Mouse (Mus musculus): ENCODE results near the gene Mgrn1. TPM values are rescaled to one million over a fixed set of nuclear protein-coding genes. Genes with fewer than 3 reads are reported as not detected.

Gene Mgrn1
- polyA plus RNA-seq, 1 experiment from 2014 or later: 79.3 TPM

DNA sequence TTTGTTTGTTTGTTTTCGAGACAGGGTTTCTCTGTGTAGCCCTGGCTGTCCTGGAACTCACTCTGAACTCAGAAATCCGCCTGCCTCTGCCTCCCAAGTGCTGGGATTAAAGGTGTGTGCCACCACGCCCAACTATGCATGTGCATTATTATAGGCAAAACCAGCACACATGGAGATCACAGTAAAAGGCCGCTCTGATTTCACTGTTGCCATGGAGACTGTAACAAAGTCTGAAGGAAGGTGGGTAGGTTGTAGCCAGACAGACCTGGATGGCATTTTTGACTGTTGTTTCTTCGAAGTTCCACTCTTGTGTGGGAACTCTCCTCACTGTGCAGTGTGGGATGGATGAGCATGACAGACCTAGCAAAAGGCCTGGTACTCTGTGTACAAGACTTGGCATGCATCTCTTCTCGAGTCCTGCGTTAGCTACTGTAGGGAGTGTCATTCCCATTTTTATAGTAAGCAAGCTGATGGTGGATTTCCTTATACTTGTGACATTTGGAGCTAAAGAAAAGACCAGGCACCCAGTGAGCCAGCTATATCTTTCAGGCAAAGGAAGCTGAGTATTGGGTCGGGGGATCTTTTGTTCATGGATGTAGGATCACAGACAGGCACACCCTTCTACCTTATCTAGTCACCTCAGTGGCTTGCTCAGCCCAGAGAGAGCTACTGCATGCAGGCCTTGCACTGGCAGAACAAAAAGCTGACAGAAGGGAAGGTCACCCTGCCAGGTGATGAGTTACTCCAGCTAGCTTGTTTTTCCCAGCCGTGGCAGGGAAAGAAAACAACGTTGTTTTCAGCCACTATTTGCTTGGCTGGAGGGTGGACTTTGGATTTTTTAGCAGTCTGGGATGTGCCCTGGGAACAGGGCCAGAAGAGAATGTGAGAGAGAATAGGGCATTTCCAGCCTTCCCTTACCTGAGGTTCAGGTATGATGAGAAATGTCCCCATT is 4.4 kb upstream of the Mgrn1 start:
- Histone ChIP-seq H3K9ac (ENCODE audit: low read length) (no peak overlapping the region), H3K36me3 (ENCODE audit: control insufficient read depth, insufficient read depth, low read length) (no peaks in the 10 kb centered on the region), H3K4me3 (ENCODE audit: low read depth, low read length) (peak overlapping the region; percentile 86), H3K27ac (replicated peaks; ENCODE audit: low read depth, low read length) (no peak overlapping the region), H3K27me3 (ENCODE audit: control insufficient read depth, insufficient read depth, low read length) (no peaks in the 10 kb centered on the region), H3K9me3 (ENCODE audit: control insufficient read depth, low read length) (no peaks in the 10 kb centered on the region), H3K4me2 (ENCODE audit: low read depth, severe bottlenecking) (peak overlapping the region; percentile 77), H3K4me1 (ENCODE audit: control insufficient read depth, insufficient read depth, low read length) (peaks cover 17% of the 10 kb centered on the region)
- ATAC-seq (ENCODE audit: insufficient number of reproducible peaks, low FRiP score, low TSS enrichment, low read depth) (no peak), DNase-seq (ENCODE audit: low spot score) (peak; percentile 36)
- WGBS: 79% methylated on average over 10 of the region's 10 CpGs

DNA sequence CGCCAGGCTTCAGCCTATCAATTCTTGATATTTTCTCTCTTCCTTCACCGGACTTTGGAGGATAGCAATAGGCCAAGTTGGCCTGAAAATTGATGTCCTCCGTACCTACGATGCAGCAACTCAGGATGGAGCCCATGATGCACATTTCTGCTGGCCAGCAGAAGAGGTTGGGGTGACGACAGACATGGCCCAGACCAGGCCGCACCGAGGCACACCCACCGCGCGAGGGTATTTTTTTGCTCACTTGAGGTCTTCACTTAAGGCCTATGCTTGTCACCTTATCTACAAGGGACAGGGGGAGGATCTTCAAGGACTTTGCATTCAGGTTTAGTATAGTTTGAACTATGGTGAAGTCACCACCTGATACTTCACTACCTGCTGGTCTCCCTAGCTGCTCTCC is 1.1 kb upstream of the Mgrn1 start:
- no peak overlapping the region for H3K27ac ChIP-seq (replicated peaks; ENCODE audit: low read depth, low read length)
- WGBS: 88% methylated on average over 10 of the region's 10 CpGs
- H3K4me3 ChIP-seq (ENCODE audit: low read depth, low read length): no peak overlapping the region
- peak overlapping the region; percentile 77; the same call in 1 of the 2 replicates for H3K4me2 ChIP-seq (ENCODE audit: low read depth, severe bottlenecking)
- H3K36me3 ChIP-seq (ENCODE audit: control insufficient read depth, insufficient read depth, low read length): no peaks in the 10 kb centered on the region
- ATAC-seq (ENCODE audit: insufficient number of reproducible peaks, low FRiP score, low TSS enrichment, low read depth) (no peak), DNase-seq (ENCODE audit: low spot score) (no peak)
- H3K27me3 ChIP-seq (ENCODE audit: control insufficient read depth, insufficient read depth, low read length): no peaks in the 10 kb centered on the region
- H3K4me1 ChIP-seq (ENCODE audit: control insufficient read depth, insufficient read depth, low read length): peaks cover 10% of the 10 kb centered on the region
- H3K9me3 ChIP-seq (ENCODE audit: control insufficient read depth, low read length): no peaks in the 10 kb centered on the region
- no peak overlapping the region for H3K9ac ChIP-seq (ENCODE audit: low read length)

DNA sequence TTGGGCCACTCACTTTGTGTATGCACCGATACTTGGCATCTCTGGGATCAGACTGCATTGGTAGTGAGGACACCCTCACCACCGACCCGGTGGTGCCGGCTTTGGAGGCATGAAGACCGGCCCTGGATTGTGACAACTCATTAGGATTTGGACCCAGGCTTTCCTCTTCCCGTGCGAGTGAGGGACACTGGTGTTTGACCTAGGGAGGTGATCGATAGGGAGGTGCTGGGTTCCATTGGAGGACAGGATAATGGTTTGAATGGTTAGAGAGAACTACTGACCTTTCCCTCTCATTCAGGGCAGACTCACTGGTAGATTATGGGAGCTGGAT is 606 bp downstream of the Mgrn1 start:
- WGBS: 1% methylated on average over 8 of the region's 8 CpGs
- no peak for ATAC-seq (ENCODE audit: insufficient number of reproducible peaks, low FRiP score, low TSS enrichment, low read depth)
- DNase-seq (ENCODE audit: low spot score): no peak
- H3K36me3 ChIP-seq (ENCODE audit: control insufficient read depth, insufficient read depth, low read length): no peaks in the 10 kb centered on the region
- H3K9ac ChIP-seq (ENCODE audit: low read length): peak overlapping the region; percentile 84
- no peaks in the 10 kb centered on the region for H3K27me3 ChIP-seq (ENCODE audit: control insufficient read depth, insufficient read depth, low read length)
- H3K4me3 ChIP-seq (ENCODE audit: low read depth, low read length): peak overlapping the region; percentile 85
- H3K4me1 ChIP-seq (ENCODE audit: control insufficient read depth, insufficient read depth, low read length): peaks cover 10% of the 10 kb centered on the region
- peak overlapping the region; percentile 77 for H3K4me2 ChIP-seq (ENCODE audit: low read depth, severe bottlenecking)
- H3K27ac ChIP-seq (replicated peaks; ENCODE audit: low read depth, low read length): no peak overlapping the region
- no peaks in the 10 kb centered on the region for H3K9me3 ChIP-seq (ENCODE audit: control insufficient read depth, low read length)

DNA sequence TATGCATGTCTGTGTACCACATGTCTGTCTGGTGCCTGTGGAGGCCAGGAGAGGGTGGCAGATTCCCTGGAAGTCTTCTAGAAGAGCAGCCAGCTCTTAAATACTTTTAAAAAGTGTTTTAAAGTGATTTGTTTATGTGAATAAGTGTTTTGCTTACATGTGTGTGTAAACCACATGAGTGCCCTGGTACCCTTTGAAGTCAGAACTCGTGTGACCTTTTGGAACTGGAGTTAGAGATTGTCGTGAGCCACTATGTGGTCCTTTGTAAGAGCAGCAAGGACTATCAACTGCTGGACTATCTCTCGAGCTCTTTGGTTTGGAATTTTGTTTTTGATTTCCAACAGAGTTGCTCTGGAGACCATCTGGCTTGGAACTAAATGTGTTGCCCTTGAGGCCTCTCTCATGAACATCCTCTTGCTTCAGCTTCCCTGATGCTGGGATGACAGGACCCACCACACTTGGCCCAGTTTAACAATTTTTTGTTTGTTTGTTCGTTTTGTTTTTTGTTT is 4.2 kb downstream of the Mgrn1 start:
- H3K36me3 ChIP-seq (ENCODE audit: control insufficient read depth, insufficient read depth, low read length): no peaks in the 10 kb centered on the region
- H3K27ac ChIP-seq (replicated peaks; ENCODE audit: low read depth, low read length): no peak overlapping the region
- peaks cover 8% of the 10 kb centered on the region for H3K4me1 ChIP-seq (ENCODE audit: control insufficient read depth, insufficient read depth, low read length)
- H3K9ac ChIP-seq (ENCODE audit: low read length): no peak overlapping the region
- no peak for DNase-seq (ENCODE audit: low spot score)
- no peak for ATAC-seq (ENCODE audit: insufficient number of reproducible peaks, low FRiP score, low TSS enrichment, low read depth)
- 54% methylated on average over 4 of the region's 4 CpGs for WGBS
- no peaks in the 10 kb centered on the region for H3K27me3 ChIP-seq (ENCODE audit: control insufficient read depth, insufficient read depth, low read length)
- H3K4me3 ChIP-seq (ENCODE audit: low read depth, low read length): no peak overlapping the region
- no peak overlapping the region for H3K4me2 ChIP-seq (ENCODE audit: low read depth, severe bottlenecking)
- H3K9me3 ChIP-seq (ENCODE audit: control insufficient read depth, low read length): no peaks in the 10 kb centered on the region

DNA sequence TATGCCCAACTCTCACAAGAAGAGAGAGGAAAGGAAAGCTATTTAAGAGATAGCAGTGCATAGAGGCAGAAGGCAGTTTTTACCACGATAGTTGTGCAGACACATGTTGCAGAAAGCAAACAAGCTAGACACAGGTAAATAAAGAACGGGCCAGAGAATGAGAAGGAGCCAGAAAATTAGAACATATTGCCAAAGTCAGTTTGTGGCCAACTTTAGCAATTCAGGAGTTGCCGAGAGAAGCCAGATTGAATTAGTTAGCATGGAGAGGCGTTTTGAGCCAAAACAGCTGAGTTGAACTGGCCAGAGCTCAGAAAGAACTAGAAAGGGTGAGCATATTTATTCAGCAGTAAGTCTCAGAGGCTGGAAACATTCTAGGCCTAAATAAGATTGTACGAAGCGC is 6.1 kb downstream of the Mgrn1 start:
- no peak overlapping the region for H3K9ac ChIP-seq (ENCODE audit: low read length)
- WGBS: 87% methylated on average over 6 of the region's 6 CpGs
- H3K4me2 ChIP-seq (ENCODE audit: low read depth, severe bottlenecking): no peak overlapping the region
- H3K36me3 ChIP-seq (ENCODE audit: control insufficient read depth, insufficient read depth, low read length): no peaks in the 10 kb centered on the region
- H3K27me3 ChIP-seq (ENCODE audit: control insufficient read depth, insufficient read depth, low read length): no peaks in the 10 kb centered on the region
- no peak overlapping the region for H3K27ac ChIP-seq (replicated peaks; ENCODE audit: low read depth, low read length)
- ATAC-seq (ENCODE audit: insufficient number of reproducible peaks, low FRiP score, low TSS enrichment, low read depth) (no peak), DNase-seq (ENCODE audit: low spot score) (no peak)
- no peaks in the 10 kb centered on the region for H3K9me3 ChIP-seq (ENCODE audit: control insufficient read depth, low read length)
- H3K4me3 ChIP-seq (ENCODE audit: low read depth, low read length): no peak overlapping the region
- peaks cover 3% of the 10 kb centered on the region for H3K4me1 ChIP-seq (ENCODE audit: control insufficient read depth, insufficient read depth, low read length)

DNA sequence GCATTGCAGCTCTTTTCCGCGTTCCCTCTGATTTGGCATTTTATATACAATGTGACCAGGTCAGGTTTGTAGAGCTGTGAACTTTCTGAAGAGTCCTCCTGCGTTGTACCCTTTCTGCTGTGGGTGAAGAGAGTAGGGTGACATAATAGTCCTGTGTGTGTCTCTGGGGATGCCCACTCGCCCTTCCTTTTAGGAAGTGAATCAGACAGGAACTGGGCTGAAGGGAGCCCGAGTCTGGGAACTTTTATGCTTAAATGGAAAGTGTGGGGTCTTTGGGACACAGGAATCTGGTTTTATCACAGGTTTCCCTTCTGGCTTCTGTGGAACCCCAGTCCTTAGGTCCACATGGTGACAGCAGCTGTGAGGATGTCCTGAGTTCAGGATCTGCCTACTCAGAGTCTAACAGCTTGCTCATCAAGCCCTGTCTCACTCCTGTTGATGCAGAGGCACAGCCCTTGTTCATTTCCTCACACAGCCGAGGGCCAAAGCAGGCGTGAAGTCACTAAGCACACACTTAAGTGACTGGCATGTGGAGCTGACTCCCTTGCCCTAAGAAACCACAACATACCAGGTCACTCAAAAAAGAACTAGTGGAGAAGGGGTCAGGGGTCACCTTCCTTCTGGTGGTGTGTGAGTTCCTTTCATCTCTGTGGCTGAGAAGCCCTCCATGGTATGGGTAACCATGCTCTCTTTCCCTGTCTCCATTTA is 8.3 kb downstream of the Mgrn1 start:
- H3K4me2 ChIP-seq (ENCODE audit: low read depth, severe bottlenecking): no peak overlapping the region
- H3K27ac ChIP-seq (replicated peaks; ENCODE audit: low read depth, low read length): no peak overlapping the region
- no peaks in the 10 kb centered on the region for H3K27me3 ChIP-seq (ENCODE audit: control insufficient read depth, insufficient read depth, low read length)
- no peaks in the 10 kb centered on the region for H3K36me3 ChIP-seq (ENCODE audit: control insufficient read depth, insufficient read depth, low read length)
- H3K9me3 ChIP-seq (ENCODE audit: control insufficient read depth, low read length): no peaks in the 10 kb centered on the region
- H3K9ac ChIP-seq (ENCODE audit: low read length): no peak overlapping the region
- H3K4me1 ChIP-seq (ENCODE audit: control insufficient read depth, insufficient read depth, low read length): no peaks in the 10 kb centered on the region
- ATAC-seq (ENCODE audit: insufficient number of reproducible peaks, low FRiP score, low TSS enrichment, low read depth) (no peak), DNase-seq (ENCODE audit: low spot score) (no peak)
- no peak overlapping the region for H3K4me3 ChIP-seq (ENCODE audit: low read depth, low read length)
- WGBS: 84% methylated on average over 7 of the region's 7 CpGs

DNA sequence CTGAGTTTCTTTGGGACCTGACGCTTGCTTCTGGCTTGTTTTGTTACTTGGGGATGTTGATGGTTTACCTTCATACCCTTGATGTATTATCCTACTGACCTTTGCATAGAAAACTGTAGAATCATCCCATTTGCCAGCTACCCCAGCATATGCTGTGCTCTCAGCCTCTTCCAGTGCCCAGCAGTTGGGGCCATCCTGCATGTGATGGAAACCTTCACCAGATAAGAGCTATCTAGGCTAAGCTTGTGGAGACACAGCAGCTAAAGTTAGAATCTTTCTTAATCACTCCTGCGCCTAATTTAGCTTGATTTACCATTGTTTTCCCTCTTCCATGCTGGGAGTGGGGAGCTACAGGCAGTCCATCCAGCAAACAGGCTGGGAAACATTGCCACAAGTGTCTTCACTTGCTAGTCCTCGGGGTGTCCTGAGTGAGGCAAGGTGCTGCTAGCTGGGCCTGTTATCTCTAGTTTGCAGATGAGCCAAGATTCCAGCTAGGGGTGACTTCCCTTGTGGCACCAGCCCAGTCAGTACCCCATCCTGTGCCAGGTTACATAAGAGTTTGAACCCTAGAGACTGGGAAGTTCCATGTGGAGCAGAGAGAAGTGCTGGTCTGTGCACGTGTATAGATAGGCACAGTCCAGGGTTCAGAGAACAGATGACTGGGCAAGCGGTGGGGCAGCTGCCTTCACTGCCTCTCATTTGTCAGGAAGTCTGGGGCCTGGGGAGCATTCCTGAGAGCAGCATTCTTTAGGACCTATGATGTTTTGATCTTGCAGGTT is 10.4 kb downstream of the Mgrn1 start:
- Histone ChIP-seq H3K9me3 (ENCODE audit: control insufficient read depth, low read length) (no peaks in the 10 kb centered on the region), H3K27ac (replicated peaks; ENCODE audit: low read depth, low read length) (no peak overlapping the region), H3K36me3 (ENCODE audit: control insufficient read depth, insufficient read depth, low read length) (no peaks in the 10 kb centered on the region), H3K4me1 (ENCODE audit: control insufficient read depth, insufficient read depth, low read length) (no peaks in the 10 kb centered on the region), H3K4me2 (ENCODE audit: low read depth, severe bottlenecking) (no peak overlapping the region), H3K4me3 (ENCODE audit: low read depth, low read length) (no peak overlapping the region), H3K9ac (ENCODE audit: low read length) (no peak overlapping the region), H3K27me3 (ENCODE audit: control insufficient read depth, insufficient read depth, low read length) (no peaks in the 10 kb centered on the region)
- ATAC-seq (ENCODE audit: insufficient number of reproducible peaks, low FRiP score, low TSS enrichment, low read depth) (no peak), DNase-seq (ENCODE audit: low spot score) (no peak)
- WGBS: 76% methylated on average over 5 of the region's 5 CpGs

DNA sequence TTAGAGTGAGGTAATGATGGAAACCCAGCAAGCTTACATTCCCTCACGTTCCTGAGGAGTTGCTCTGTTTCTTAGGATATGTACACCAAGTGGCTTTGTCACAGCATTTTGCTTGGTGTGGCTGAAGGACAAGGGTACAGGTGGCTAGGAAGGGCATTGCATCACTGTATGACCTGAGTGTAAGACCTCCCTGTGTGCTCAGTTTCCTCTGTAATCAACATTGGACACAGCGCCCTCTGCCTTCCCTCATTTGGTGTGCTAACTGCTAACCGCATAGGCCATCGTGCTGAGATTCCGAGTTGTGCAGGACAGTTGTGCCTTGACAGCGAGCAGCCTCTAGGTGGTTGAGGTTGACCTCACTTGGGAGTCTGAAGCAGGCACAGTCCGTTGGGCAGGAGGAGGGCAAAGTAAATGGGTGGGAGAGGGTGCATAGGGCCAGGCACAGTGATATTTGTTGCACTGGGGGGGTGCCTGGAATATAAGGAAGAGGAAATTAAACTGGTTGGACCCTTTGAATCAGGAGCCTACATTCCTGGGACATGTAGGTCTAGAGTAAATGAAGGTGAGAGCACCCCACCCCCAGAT is 11.2 kb downstream of the Mgrn1 start:
- no peaks in the 10 kb centered on the region for H3K4me1 ChIP-seq (ENCODE audit: control insufficient read depth, insufficient read depth, low read length)
- no peaks in the 10 kb centered on the region for H3K27me3 ChIP-seq (ENCODE audit: control insufficient read depth, insufficient read depth, low read length)
- H3K9me3 ChIP-seq (ENCODE audit: control insufficient read depth, low read length): no peaks in the 10 kb centered on the region
- no peaks in the 10 kb centered on the region for H3K36me3 ChIP-seq (ENCODE audit: control insufficient read depth, insufficient read depth, low read length)
- no peak overlapping the region for H3K4me2 ChIP-seq (ENCODE audit: low read depth, severe bottlenecking)
- DNase-seq (ENCODE audit: low spot score) (no peak), ATAC-seq (ENCODE audit: insufficient number of reproducible peaks, low FRiP score, low TSS enrichment, low read depth) (no peak)
- H3K4me3 ChIP-seq (ENCODE audit: low read depth, low read length): no peak overlapping the region
- no peak overlapping the region for H3K9ac ChIP-seq (ENCODE audit: low read length)
- WGBS: 63% methylated on average over 7 of the region's 7 CpGs
- H3K27ac ChIP-seq (replicated peaks; ENCODE audit: low read depth, low read length): no peak overlapping the region

All from limb, embryonic 11.5 days (tissue).